Mouse (Mus musculus): Measurements from ENCODE around the gene Banf1. TPM values are rescaled to one million over a fixed set of nuclear protein-coding genes. Genes with fewer than 3 reads are reported as not detected.
"Not testable (repeated sequence)": the region's sequence is repeated elsewhere in the genome, so short reads cannot be mapped to it uniquely, and the experiment has no call there.

Gene Banf1
- 87.8 and 125 TPM in 2 replicates for polyA plus RNA-seq (2012; rRNA removed)

- no peak for DNase-seq (ENCODE audit: low read depth)
Measured at GRCm38 (mm10) chr19:5367053-5367359, at the start of gene Banf1. TSS of gene Banf1 (minus strand) at chr19:5367168.

- no peak for DNase-seq (ENCODE audit: low read depth)
Measured at GRCm38 (mm10) chr19:5414534-5414957, 47.6 kb upstream of the Banf1 start.

- DNase-seq (ENCODE audit: low read depth), result no peak
Measured at GRCm38 (mm10) chr19:5413840-5414239, 46.9 kb upstream of the Banf1 start.

DNA sequence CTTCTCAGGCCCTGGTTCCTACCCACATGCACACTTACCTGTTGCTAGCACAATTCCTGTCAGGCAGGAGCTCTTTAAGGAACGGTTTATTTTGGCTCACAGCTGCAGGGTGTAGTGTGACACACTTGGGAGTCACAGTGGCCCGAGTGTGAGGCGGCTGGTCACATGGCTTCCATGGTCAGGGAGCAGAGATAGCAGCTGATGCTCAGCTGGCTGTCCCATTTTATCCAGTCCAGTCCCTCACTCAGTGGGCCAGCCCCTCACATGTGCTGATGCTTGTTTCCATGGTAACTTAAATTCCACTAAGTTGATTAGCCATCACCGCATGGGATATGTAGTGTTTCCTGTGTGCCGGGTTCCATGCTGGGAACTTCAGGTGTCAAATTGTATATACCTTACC lies 45.0 kb upstream of the Banf1 start:
- no peak for DNase-seq (ENCODE audit: low read depth)

- DNase-seq (ENCODE audit: low read depth), result no peak
Measured at GRCm38 (mm10) chr19:5410641-5411040, 43.7 kb upstream of the Banf1 start.

- DNase-seq (ENCODE audit: low read depth), result no peak
Measured at GRCm38 (mm10) chr19:5409068-5409467, 42.1 kb upstream of the Banf1 start.

DNA sequence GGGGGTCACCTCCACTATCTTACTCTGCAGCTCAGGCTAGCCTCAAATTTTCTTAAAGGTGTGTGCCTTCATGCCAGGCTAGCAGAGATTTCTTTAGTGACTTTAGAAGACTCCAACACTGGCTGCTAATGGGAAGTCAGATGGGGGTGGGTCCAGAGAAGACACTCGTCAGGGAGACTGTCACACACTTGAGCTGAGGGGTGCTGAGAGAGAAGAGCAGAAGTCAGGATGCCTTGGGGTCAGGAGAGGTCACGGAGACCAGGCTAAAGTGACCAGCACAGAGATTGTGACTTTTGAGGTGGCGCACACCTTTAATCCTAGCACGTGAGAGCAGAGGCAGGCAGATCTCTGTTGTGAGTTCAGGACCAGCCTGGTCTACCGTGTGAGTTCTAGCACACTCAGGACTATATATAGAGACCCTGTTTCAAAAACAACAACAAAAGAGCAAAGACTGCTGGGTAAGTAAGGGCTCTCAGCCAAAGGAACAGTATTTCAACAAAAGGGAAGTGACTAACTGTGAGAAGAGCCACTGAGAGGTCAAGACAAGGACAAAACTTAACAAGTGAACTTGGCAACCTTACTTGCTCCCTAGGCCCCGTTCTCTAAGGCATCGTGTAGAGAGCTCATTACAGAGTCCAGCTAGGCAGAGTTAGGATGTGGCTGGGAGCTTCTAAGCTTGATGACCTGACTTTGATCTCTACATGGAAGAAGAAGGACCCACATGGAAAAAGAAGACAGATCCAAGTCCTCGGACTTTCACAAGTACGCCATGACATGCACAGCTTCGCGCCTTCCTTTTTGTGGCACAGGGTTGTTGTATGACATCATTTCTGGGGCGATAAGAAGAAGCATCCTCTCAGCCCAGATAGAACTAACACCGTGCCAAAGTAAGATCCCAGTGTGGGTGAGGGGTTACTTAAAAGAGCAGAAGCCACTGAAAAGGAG lies 41.4 kb upstream of the Banf1 start:
- DNase-seq (ENCODE audit: low read depth), result no peak

DNA sequence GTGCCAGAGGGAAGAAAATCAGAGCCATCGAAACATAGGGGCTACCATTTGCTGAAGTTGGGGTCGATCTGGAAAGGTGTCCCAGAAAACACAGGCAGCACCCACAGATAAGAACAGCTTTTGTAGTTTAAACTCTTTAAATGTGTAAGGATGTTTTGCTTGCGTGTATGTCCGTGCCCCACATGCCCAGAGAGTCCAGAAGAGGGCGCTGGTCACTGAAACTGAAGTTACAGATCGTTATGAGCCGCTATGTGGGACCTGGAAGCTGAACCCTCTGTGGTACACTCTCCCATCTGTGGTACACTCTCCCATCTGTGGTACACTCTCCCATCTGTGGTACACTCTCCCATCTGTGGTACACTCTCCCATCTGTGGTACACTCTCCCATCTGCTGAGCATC lies 40.2 kb upstream of the Banf1 start:
- no peak for DNase-seq (ENCODE audit: low read depth)

- not testable (repeated sequence) for DNase-seq (ENCODE audit: low read depth)
Measured at GRCm38 (mm10) chr19:5406531-5407126, 39.7 kb upstream of the Banf1 start.

DNA sequence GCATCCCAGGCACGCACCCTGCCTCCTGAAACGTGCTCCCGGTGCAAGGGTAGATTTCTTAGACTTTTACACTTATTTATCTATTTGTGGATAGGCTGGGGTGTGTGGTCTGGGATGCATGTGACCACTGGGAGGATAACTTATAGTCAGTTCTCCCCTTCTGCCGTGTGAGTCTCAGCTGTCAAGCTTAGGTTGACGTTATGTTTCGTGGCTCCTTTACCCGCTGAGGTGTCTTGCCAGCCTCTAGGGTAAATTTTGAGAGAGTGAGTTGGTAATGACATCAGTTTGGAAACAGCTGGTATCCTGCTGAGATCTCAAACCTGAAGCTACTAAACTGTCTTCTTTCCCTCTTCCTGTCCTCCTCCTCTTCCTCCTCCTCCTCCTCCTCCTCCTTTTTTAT lies 39.0 kb upstream of the Banf1 start:
- DNase-seq (ENCODE audit: low read depth), result no peak

- DNase-seq (ENCODE audit: low read depth), result no peak
Measured at GRCm38 (mm10) chr19:5402293-5402692, 35.3 kb upstream of the Banf1 start, which contains the start of gene Tsga10ip. TSS of gene Tsga10ip (minus strand) at chr19:5402526.

DNA sequence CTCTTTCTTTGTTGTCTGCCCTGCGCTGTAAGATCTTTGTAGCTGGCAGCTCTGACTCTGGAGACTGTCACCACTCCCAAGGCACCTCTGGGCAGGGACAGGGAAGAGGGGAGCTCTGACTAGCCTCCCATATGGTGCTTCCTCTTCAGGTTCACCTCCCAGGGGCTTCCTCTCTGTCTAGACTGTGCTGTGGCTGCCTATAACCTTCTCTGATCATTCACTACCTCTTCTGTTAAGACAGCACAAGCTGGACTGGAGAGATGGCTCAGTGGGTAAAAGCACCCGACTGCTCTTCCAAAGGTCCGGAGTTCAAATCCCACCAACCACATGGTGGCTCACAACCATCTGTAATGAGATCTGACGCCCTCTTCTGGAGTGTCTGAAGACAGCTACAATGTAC lies 34.1 kb upstream of the Banf1 start:
- not testable (repeated sequence) for DNase-seq (ENCODE audit: low read depth)

GRCm38 (mm10) chr19:5395371-5395770 lies 28.4 kb upstream of the Banf1 start:
- no peak for DNase-seq (ENCODE audit: low read depth)

DNA sequence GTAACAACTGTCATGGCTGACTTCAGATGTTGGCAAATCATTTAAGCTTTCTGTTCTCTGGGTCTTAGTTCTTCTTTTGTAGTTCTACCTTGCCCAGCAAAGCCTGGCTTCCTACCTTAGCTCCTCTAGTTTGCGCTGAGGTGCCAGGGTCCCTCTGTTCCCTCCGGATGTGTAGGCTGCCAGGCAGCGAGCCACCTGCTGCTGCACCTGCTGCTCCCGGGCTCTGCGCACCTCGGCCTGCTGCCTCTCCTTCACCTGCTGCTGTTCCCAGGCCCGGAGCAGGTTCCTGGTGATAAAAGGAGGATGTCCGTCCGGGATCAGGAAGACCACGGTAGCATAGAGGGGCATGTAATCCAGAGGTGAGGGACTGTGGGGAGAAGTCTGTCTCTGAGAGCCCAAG lies 27.2 kb upstream of the Banf1 start:
- no peak for DNase-seq (ENCODE audit: low read depth)

DNA sequence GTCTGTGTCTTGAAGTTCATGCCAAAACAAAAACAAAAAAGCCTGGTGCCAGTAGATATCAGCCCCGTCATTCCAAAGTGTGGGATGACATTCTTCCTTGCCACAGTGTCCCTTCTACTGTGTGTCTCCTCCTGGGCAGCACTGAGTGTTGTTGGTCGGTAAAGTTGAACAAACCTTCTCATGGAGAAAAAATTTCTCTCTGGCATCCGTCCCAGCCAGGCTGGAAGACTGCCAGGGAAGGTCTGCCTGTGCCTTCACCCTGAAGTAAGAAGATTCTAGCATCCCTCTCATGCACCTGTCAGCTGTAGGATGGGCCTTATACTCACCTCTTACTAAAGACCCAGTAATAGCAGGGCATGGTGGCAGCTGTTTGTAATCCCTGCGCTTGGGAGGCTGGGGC lies 25.9 kb upstream of the Banf1 start:
- DNase-seq (ENCODE audit: low read depth), result no peak

- DNase-seq (ENCODE audit: low read depth), result no peak
Measured at GRCm38 (mm10) chr19:5390416-5390815, 23.4 kb upstream of the Banf1 start.

GRCm38 (mm10) chr19:5389647-5390046 lies 22.7 kb upstream of the Banf1 start:
- no peak for DNase-seq (ENCODE audit: low read depth)

DNA sequence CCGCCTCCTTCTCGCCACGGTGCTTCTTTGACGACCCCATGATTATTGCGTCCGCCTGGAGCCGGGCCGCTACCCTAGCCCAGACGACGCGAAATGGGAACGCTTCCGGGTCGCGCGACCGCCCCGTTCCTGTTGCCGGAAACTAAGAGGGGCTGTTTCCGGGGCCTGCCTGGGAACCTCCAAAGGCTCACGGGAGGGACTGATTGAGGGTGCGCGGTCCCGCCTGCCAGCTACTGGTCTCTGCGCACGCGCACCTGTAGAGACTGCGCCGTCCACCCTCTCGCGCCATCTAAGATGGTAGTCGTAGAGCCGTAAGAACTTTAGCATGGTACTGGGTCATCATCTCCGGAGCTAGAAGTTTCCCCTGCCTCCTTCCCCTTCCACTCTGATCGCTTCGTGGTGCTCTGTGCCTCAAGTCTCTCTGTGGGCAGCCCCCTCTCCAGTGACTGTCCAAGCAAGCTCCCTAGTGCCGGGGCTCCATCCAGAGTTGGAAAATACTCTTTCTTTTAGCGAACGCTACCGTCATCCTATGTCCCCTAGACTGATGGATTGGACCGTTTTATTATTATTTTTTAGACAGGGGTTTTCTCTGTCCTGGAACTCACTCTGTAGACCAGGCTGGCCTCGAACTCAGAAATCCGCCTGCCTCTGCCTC lies 21.7 kb upstream of the Banf1 start, which contains the start of gene Sart1:
Gene Sart1 (minus strand): TSS at position 116 of the 655 bp plus-strand sequence.
- DNase-seq (ENCODE audit: low read depth), result no peak

DNA sequence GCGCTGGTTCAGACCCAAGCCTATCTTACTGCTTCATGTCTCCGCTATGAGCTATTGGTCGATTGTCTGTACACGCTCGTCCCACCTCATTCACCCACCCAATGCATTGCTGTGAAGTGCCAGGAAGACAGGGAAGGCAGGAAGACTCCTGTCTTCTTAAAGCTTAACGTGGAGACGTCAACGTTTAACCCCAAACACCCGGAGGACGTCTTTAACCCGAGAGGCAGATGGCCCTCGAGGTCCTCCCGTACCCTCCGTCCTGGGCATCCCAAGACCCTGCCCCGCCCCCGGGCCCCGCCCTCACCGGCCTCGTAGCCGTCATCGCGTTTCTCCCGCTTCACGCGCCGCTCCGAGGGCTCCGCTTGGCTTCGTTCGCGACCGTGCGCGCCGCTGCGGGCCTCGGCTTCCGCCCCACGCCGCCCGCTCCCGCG lies 21.1 kb upstream of the Banf1 start:
- no peak for DNase-seq (ENCODE audit: low read depth)

GRCm38 (mm10) chr19:5384715-5385114 lies 17.7 kb upstream of the Banf1 start:
- no peak for DNase-seq (ENCODE audit: low read depth)

DNA sequence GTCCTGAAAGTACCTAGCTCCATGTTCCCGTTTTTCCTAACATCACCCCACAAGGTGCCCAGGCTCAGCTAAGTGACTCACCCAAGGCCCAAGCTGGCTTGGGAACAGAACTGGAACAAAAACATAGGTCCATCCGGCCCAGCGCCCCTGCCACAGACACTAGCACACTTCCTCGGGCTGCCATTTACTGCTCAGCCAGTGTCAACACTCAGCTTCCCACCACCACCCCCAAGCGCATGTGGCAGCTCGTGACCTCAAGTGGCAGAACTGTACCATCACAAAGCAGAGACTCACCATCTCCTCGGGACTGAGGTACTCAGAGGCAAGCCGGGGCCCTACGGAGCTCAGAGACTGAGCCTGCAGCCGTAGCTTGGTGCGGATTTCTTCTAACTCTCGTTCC lies 16.4 kb upstream of the Banf1 start:
- no peak for DNase-seq (ENCODE audit: low read depth)

DNA sequence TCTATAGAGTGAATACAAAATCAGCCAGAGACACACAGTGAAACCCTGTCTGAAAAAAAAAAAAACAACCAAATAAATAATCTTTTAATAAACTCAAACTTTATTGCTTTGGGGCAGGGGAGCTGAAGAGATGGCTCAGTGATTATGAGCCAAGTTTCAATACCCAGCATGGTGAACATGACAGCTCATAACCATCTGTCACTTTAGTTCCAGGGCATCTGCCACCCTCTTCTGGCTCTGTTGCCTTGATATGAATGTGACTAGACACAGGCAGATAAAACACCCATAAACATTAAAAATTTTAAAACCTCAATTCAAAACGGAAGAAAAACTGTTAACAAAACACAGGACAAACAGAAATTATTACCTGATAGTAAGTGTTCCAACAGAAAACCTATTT lies 10.5 kb upstream of the Banf1 start:
- DNase-seq (ENCODE audit: low read depth), result no peak

- DNase-seq (ENCODE audit: low read depth), result no peak
Measured at GRCm38 (mm10) chr19:5374748-5375147, 7.8 kb upstream of the Banf1 start.
